Mouse (Mus musculus): ENCODE data around the gene Rtn3. TPM values are rescaled to one million over a fixed set of nuclear protein-coding genes. Genes with fewer than 3 reads are reported as not detected.

Gene Rtn3
- total and polyA plus RNA-seq, 2 experiments, result 22.5 to 45.7 TPM

- Histone ChIP-seq H3K79me2 (ENCODE audit: control insufficient read depth, insufficient read depth, low read length) (no peaks in the 10 kb centered on the region), H3K27me3 (ENCODE audit: control insufficient read depth, insufficient read depth, low read length) (no peaks in the 10 kb centered on the region), H3K9ac (ENCODE audit: low read depth, low read length) (no peak overlapping the region), H3K36me3 (ENCODE audit: control insufficient read depth, insufficient read depth, low read length) (peaks cover 76% of the 10 kb centered on the region), H3K4me1 (ENCODE audit: control insufficient read depth, insufficient read depth, low read length) (no peaks in the 10 kb centered on the region; the same call in 1 of the 2 replicates), H3K4me3 (ENCODE audit: insufficient read depth, low read depth, low read length) (no peak overlapping the region), H3K27ac (replicated peaks; ENCODE audit: insufficient read depth, low read depth, low read length) (no peak overlapping the region)
- TF ChIP-seq CTCF (IDR thresholded peaks at IDR 0.05; ENCODE audit: low read depth, low read length), result no peak
- no peak for TF ChIP-seq POLR2A (IDR thresholded peaks at IDR 0.05; ENCODE audit: extremely low read depth, insufficient read depth, low read length)
- DNase-seq (ENCODE audit: extremely low read depth, low read depth, low spot score), result peak; percentile 20
- WGBS, result 97% methylated on average over 1 of the region's 1 CpGs
These were observed 40.2 kb upstream of the Rtn3 start for GRCm38 (mm10) chr19:7523292-7523691.

GRCm38 (mm10) chr19:7522856-7523255, 39.8 kb upstream of the Rtn3 start:
- H3K9ac ChIP-seq (ENCODE audit: low read depth, low read length), result no peak overlapping the region
- no peak overlapping the region for H3K4me3 ChIP-seq (ENCODE audit: insufficient read depth, low read depth, low read length)
- no peaks in the 10 kb centered on the region; the same call in 1 of the 2 replicates for H3K4me1 ChIP-seq (ENCODE audit: control insufficient read depth, insufficient read depth, low read length)
- TF ChIP-seq CTCF (IDR thresholded peaks at IDR 0.05; ENCODE audit: low read depth, low read length) (no peak), POLR2A (IDR thresholded peaks at IDR 0.05; ENCODE audit: extremely low read depth, insufficient read depth, low read length) (no peak)
- peaks cover 74% of the 10 kb centered on the region for H3K36me3 ChIP-seq (ENCODE audit: control insufficient read depth, insufficient read depth, low read length)
- H3K79me2 ChIP-seq (ENCODE audit: control insufficient read depth, insufficient read depth, low read length), result no peaks in the 10 kb centered on the region
- 45% methylated on average over 2 of the region's 2 CpGs for WGBS
- H3K27ac ChIP-seq (replicated peaks; ENCODE audit: insufficient read depth, low read depth, low read length), result no peak overlapping the region
- H3K27me3 ChIP-seq (ENCODE audit: control insufficient read depth, insufficient read depth, low read length), result no peaks in the 10 kb centered on the region
- peak; percentile 50 for DNase-seq (ENCODE audit: extremely low read depth, low read depth, low spot score)

GRCm38 (mm10) chr19:7521619-7522018, 38.5 kb upstream of the Rtn3 start:
- Histone ChIP-seq H3K27me3 (ENCODE audit: control insufficient read depth, insufficient read depth, low read length) (no peaks in the 10 kb centered on the region), H3K27ac (replicated peaks; ENCODE audit: insufficient read depth, low read depth, low read length) (no peak overlapping the region), H3K79me2 (ENCODE audit: control insufficient read depth, insufficient read depth, low read length) (no peaks in the 10 kb centered on the region), H3K36me3 (ENCODE audit: control insufficient read depth, insufficient read depth, low read length) (peaks cover 72% of the 10 kb centered on the region), H3K9ac (ENCODE audit: low read depth, low read length) (no peak overlapping the region), H3K4me1 (ENCODE audit: control insufficient read depth, insufficient read depth, low read length) (no peaks in the 10 kb centered on the region; the same call in 1 of the 2 replicates), H3K4me3 (ENCODE audit: insufficient read depth, low read depth, low read length) (no peak overlapping the region)
- peak; percentile 79 for DNase-seq (ENCODE audit: extremely low read depth, low read depth, low spot score)
- TF ChIP-seq CTCF (IDR thresholded peaks at IDR 0.05; ENCODE audit: low read depth, low read length) (no peak), POLR2A (IDR thresholded peaks at IDR 0.05; ENCODE audit: extremely low read depth, insufficient read depth, low read length) (no peak)
- 53% methylated on average over 3 of the region's 3 CpGs for WGBS

- H3K4me1 ChIP-seq (ENCODE audit: control insufficient read depth, insufficient read depth, low read length), result no peaks in the 10 kb centered on the region; the same call in 1 of the 2 replicates
- no peak overlapping the region for H3K9ac ChIP-seq (ENCODE audit: low read depth, low read length)
- DNase-seq (ENCODE audit: extremely low read depth, low read depth, low spot score), result no peak
- peaks cover 51% of the 10 kb centered on the region for H3K36me3 ChIP-seq (ENCODE audit: control insufficient read depth, insufficient read depth, low read length)
- no peak for TF ChIP-seq POLR2A (IDR thresholded peaks at IDR 0.05; ENCODE audit: extremely low read depth, insufficient read depth, low read length)
- no peak for TF ChIP-seq CTCF (IDR thresholded peaks at IDR 0.05; ENCODE audit: low read depth, low read length)
- WGBS, result 98% methylated on average over 1 of the region's 1 CpGs
- H3K4me3 ChIP-seq (ENCODE audit: insufficient read depth, low read depth, low read length), result no peak overlapping the region
- H3K27ac ChIP-seq (replicated peaks; ENCODE audit: insufficient read depth, low read depth, low read length), result no peak overlapping the region
- H3K27me3 ChIP-seq (ENCODE audit: control insufficient read depth, insufficient read depth, low read length), result no peaks in the 10 kb centered on the region
- 0 out of 2 replicates have a peak, but pooled peaks cover 2% of the 10 kb centered on the region for H3K79me2 ChIP-seq (ENCODE audit: control insufficient read depth, insufficient read depth, low read length)
These were observed 33.4 kb upstream of the Rtn3 start for GRCm38 (mm10) chr19:7516437-7516836.

- no peak overlapping the region for H3K27ac ChIP-seq (replicated peaks; ENCODE audit: insufficient read depth, low read depth, low read length)
- H3K4me1 ChIP-seq (ENCODE audit: control insufficient read depth, insufficient read depth, low read length), result peaks cover 6% of the 10 kb centered on the region
- DNase-seq (ENCODE audit: extremely low read depth, low read depth, low spot score), result no peak
- TF ChIP-seq POLR2A (IDR thresholded peaks at IDR 0.05; ENCODE audit: extremely low read depth, insufficient read depth, low read length) (no peak), CTCF (IDR thresholded peaks at IDR 0.05; ENCODE audit: low read depth, low read length) (no peak)
- H3K36me3 ChIP-seq (ENCODE audit: control insufficient read depth, insufficient read depth, low read length), result peaks cover 26% of the 10 kb centered on the region
- H3K9ac ChIP-seq (ENCODE audit: low read depth, low read length), result no peak overlapping the region
- H3K4me3 ChIP-seq (ENCODE audit: insufficient read depth, low read depth, low read length), result no peak overlapping the region
- H3K79me2 ChIP-seq (ENCODE audit: control insufficient read depth, insufficient read depth, low read length), result peaks cover 16% of the 10 kb centered on the region; the same call in 1 of the 2 replicates
- no peaks in the 10 kb centered on the region for H3K27me3 ChIP-seq (ENCODE audit: control insufficient read depth, insufficient read depth, low read length)
- WGBS, result 74% methylated on average over 4 of the region's 4 CpGs
These were observed 24.9 kb upstream of the Rtn3 start for GRCm38 (mm10) chr19:7508026-7508425.

- Histone ChIP-seq H3K79me2 (ENCODE audit: control insufficient read depth, insufficient read depth, low read length) (peaks cover 24% of the 10 kb centered on the region; the same call in 1 of the 2 replicates), H3K4me3 (ENCODE audit: insufficient read depth, low read depth, low read length) (no peak overlapping the region), H3K36me3 (ENCODE audit: control insufficient read depth, insufficient read depth, low read length) (peaks cover 17% of the 10 kb centered on the region), H3K27me3 (ENCODE audit: control insufficient read depth, insufficient read depth, low read length) (no peaks in the 10 kb centered on the region), H3K4me1 (ENCODE audit: control insufficient read depth, insufficient read depth, low read length) (peaks cover 8% of the 10 kb centered on the region), H3K27ac (replicated peaks; ENCODE audit: insufficient read depth, low read depth, low read length) (no peak overlapping the region), H3K9ac (ENCODE audit: low read depth, low read length) (no peak overlapping the region)
- 95% methylated on average over 1 of the region's 1 CpGs for WGBS
- DNase-seq (ENCODE audit: extremely low read depth, low read depth, low spot score), result no peak
- TF ChIP-seq CTCF (IDR thresholded peaks at IDR 0.05; ENCODE audit: low read depth, low read length) (no peak), POLR2A (IDR thresholded peaks at IDR 0.05; ENCODE audit: extremely low read depth, insufficient read depth, low read length) (no peak)
These were observed 23.2 kb upstream of the Rtn3 start for GRCm38 (mm10) chr19:7506321-7506720.

Measured in liver, adult 2 months (tissue).